Mouse (Mus musculus): ENCODE data around the gene Hoxb4. TPM values are rescaled to one million over a fixed set of nuclear protein-coding genes. Genes with fewer than 3 reads are reported as not detected.

Hoxb4 gene
- polyA plus RNA-seq, 1 experiment from 2014 or later = 0.77 TPM

GRCm38 (mm10) chr11:96323154-96323553, 5.1 kb downstream of the Hoxb4 start, which contains the start of gene Hoxb3:
Hoxb3 (plus strand) TSS chr11:96323326.
- Histone ChIP-seq H3K36me3 (ENCODE audit: control insufficient read depth, insufficient read depth, low read length) (no peaks in the 10 kb centered on the region), H3K27ac (ENCODE audit: low read depth, low read length) (no peak within 1 kb of the TSS; the same call in 1 of the 2 replicates), H3K4me1 (ENCODE audit: control insufficient read depth, insufficient read depth, low read length) (peaks cover 7% of the 10 kb centered on the region), H3K4me3 (ENCODE audit: low read depth, low read length) (no peak within 1 kb of the TSS), H3K4me2 (0 out of 2 replicates have a peak within 1 kb of the TSS, but pooled peaks have one; percentile 7), H3K9me3 (replicated peaks; ENCODE audit: control insufficient read depth, low read length) (no peaks in the 10 kb centered on the region), H3K27me3 (ENCODE audit: control insufficient read depth, insufficient read depth, low read length) (peaks cover 91% of the 10 kb centered on the region), H3K9ac (ENCODE audit: low read depth, low read length) (peak within 1 kb of the TSS; percentile 34; the same call in 1 of the 2 replicates)
- 21% methylated on average over 10 of the region's 10 CpGs for WGBS (ENCODE audit: insufficient replicate concordance)
- no peak for ATAC-seq (replicated peaks; ENCODE audit: insufficient number of reproducible peaks, low FRiP score, low TSS enrichment)

- Histone ChIP-seq H3K4me3 (ENCODE audit: low read depth, low read length) (no peak overlapping the region), H3K27ac (ENCODE audit: low read depth, low read length) (no peak overlapping the region), H3K4me2 (no peak overlapping the region; the same call in 1 of the 2 replicates), H3K4me1 (ENCODE audit: control insufficient read depth, insufficient read depth, low read length) (peaks cover 3% of the 10 kb centered on the region; the same call in 1 of the 2 replicates), H3K27me3 (ENCODE audit: control insufficient read depth, insufficient read depth, low read length) (peaks cover 91% of the 10 kb centered on the region), H3K9me3 (replicated peaks; ENCODE audit: control insufficient read depth, low read length) (no peaks in the 10 kb centered on the region), H3K9ac (ENCODE audit: low read depth, low read length) (no peak overlapping the region), H3K36me3 (ENCODE audit: control insufficient read depth, insufficient read depth, low read length) (no peaks in the 10 kb centered on the region)
- ATAC-seq (replicated peaks; ENCODE audit: insufficient number of reproducible peaks, low FRiP score, low TSS enrichment) = no peak
- 6% methylated on average over 5 of the region's 5 CpGs for WGBS (ENCODE audit: insufficient replicate concordance)
Observed at GRCm38 (mm10) chr11:96324125-96324524, 6.1 kb downstream of the Hoxb4 start.

GRCm38 (mm10) chr11:96324965-96325364, 6.9 kb downstream of the Hoxb4 start:
- H3K4me2 ChIP-seq = peak overlapping the region; percentile 14; the same call in 1 of the 2 replicates
- H3K4me1 ChIP-seq (ENCODE audit: control insufficient read depth, insufficient read depth, low read length) = peaks cover 3% of the 10 kb centered on the region; the same call in 1 of the 2 replicates
- no peak overlapping the region for H3K4me3 ChIP-seq (ENCODE audit: low read depth, low read length)

GRCm38 (mm10) chr11:96325747-96326212, 7.7 kb downstream of the Hoxb4 start:
- H3K9me3 ChIP-seq (replicated peaks; ENCODE audit: control insufficient read depth, low read length) = no peaks in the 10 kb centered on the region
- 0 out of 2 replicates have a peak overlapping the region, but pooled peaks have one; percentile 30 for H3K9ac ChIP-seq (ENCODE audit: low read depth, low read length)
- no peak for ATAC-seq (replicated peaks; ENCODE audit: insufficient number of reproducible peaks, low FRiP score, low TSS enrichment)
- peaks cover 92% of the 10 kb centered on the region for H3K27me3 ChIP-seq (ENCODE audit: control insufficient read depth, insufficient read depth, low read length)
- peaks cover 3% of the 10 kb centered on the region; the same call in 1 of the 2 replicates for H3K4me1 ChIP-seq (ENCODE audit: control insufficient read depth, insufficient read depth, low read length)
- H3K36me3 ChIP-seq (ENCODE audit: control insufficient read depth, insufficient read depth, low read length) = no peaks in the 10 kb centered on the region
- peak overlapping the region; percentile 42 for H3K4me2 ChIP-seq
- H3K27ac ChIP-seq (ENCODE audit: low read depth, low read length) = peak overlapping the region; percentile 18; the same call in 1 of the 2 replicates
- 6% methylated on average over 22 of the region's 22 CpGs for WGBS (ENCODE audit: insufficient replicate concordance)
- H3K4me3 ChIP-seq (ENCODE audit: low read depth, low read length) = peak overlapping the region; percentile 21

More at GRCm38 (mm10) chr11:96324965-96325364, 6.9 kb downstream of the Hoxb4 start:
- WGBS (ENCODE audit: insufficient replicate concordance) = 6% methylated on average over 8 of the region's 8 CpGs
- Histone ChIP-seq H3K27me3 (ENCODE audit: control insufficient read depth, insufficient read depth, low read length) (peaks cover 90% of the 10 kb centered on the region), H3K36me3 (ENCODE audit: control insufficient read depth, insufficient read depth, low read length) (no peaks in the 10 kb centered on the region), H3K9ac (ENCODE audit: low read depth, low read length) (no peak overlapping the region), H3K9me3 (replicated peaks; ENCODE audit: control insufficient read depth, low read length) (no peaks in the 10 kb centered on the region), H3K27ac (ENCODE audit: low read depth, low read length) (no peak overlapping the region)
- no peak for ATAC-seq (replicated peaks; ENCODE audit: insufficient number of reproducible peaks, low FRiP score, low TSS enrichment)

- WGBS (ENCODE audit: insufficient replicate concordance) = under 1% methylated on average over 12 of the region's 12 CpGs
- peaks cover 93% of the 10 kb centered on the region for H3K27me3 ChIP-seq (ENCODE audit: control insufficient read depth, insufficient read depth, low read length)
- peak overlapping the region; percentile 29; the same call in 1 of the 2 replicates for H3K4me2 ChIP-seq
- no peak for ATAC-seq (replicated peaks; ENCODE audit: insufficient number of reproducible peaks, low FRiP score, low TSS enrichment)
- H3K4me1 ChIP-seq (ENCODE audit: control insufficient read depth, insufficient read depth, low read length) = peaks cover 3% of the 10 kb centered on the region; the same call in 1 of the 2 replicates
- no peaks in the 10 kb centered on the region for H3K9me3 ChIP-seq (replicated peaks; ENCODE audit: control insufficient read depth, low read length)
- 0 out of 2 replicates have a peak overlapping the region, but pooled peaks have one; percentile 2 for H3K9ac ChIP-seq (ENCODE audit: low read depth, low read length)
- H3K36me3 ChIP-seq (ENCODE audit: control insufficient read depth, insufficient read depth, low read length) = no peaks in the 10 kb centered on the region
- no peak overlapping the region for H3K4me3 ChIP-seq (ENCODE audit: low read depth, low read length)
- peak overlapping the region; percentile 41; the same call in 1 of the 2 replicates for H3K27ac ChIP-seq (ENCODE audit: low read depth, low read length)
Observed at GRCm38 (mm10) chr11:96326705-96327104, 8.6 kb downstream of the Hoxb4 start.

GRCm38 (mm10) chr11:96327122-96327521, 9.1 kb downstream of the Hoxb4 start:
- Histone ChIP-seq H3K9me3 (replicated peaks; ENCODE audit: control insufficient read depth, low read length) (no peaks in the 10 kb centered on the region), H3K4me2 (0 out of 2 replicates have a peak overlapping the region, but pooled peaks have one; percentile 29), H3K4me3 (ENCODE audit: low read depth, low read length) (no peak overlapping the region), H3K27ac (ENCODE audit: low read depth, low read length) (no peak overlapping the region), H3K36me3 (ENCODE audit: control insufficient read depth, insufficient read depth, low read length) (no peaks in the 10 kb centered on the region), H3K4me1 (ENCODE audit: control insufficient read depth, insufficient read depth, low read length) (peaks cover 3% of the 10 kb centered on the region; the same call in 1 of the 2 replicates), H3K27me3 (ENCODE audit: control insufficient read depth, insufficient read depth, low read length) (peaks cover 93% of the 10 kb centered on the region), H3K9ac (ENCODE audit: low read depth, low read length) (no peak overlapping the region)
- ATAC-seq (replicated peaks; ENCODE audit: insufficient number of reproducible peaks, low FRiP score, low TSS enrichment) = no peak
- 6% methylated on average over 7 of the region's 7 CpGs for WGBS (ENCODE audit: insufficient replicate concordance)

GRCm38 (mm10) chr11:96327750-96328149, 9.7 kb downstream of the Hoxb4 start:
- H3K9ac ChIP-seq (ENCODE audit: low read depth, low read length) = peak overlapping the region; percentile 12; the same call in 1 of the 2 replicates
- peaks cover 3% of the 10 kb centered on the region; the same call in 1 of the 2 replicates for H3K4me1 ChIP-seq (ENCODE audit: control insufficient read depth, insufficient read depth, low read length)
- 5% methylated on average over 5 of the region's 5 CpGs for WGBS (ENCODE audit: insufficient replicate concordance)
- H3K4me3 ChIP-seq (ENCODE audit: low read depth, low read length) = no peak overlapping the region
- H3K9me3 ChIP-seq (replicated peaks; ENCODE audit: control insufficient read depth, low read length) = no peaks in the 10 kb centered on the region
- no peaks in the 10 kb centered on the region for H3K36me3 ChIP-seq (ENCODE audit: control insufficient read depth, insufficient read depth, low read length)
- peak overlapping the region; percentile 20; the same call in 1 of the 2 replicates for H3K4me2 ChIP-seq
- no peak overlapping the region for H3K27ac ChIP-seq (ENCODE audit: low read depth, low read length)
- H3K27me3 ChIP-seq (ENCODE audit: control insufficient read depth, insufficient read depth, low read length) = peaks cover 93% of the 10 kb centered on the region
- no peak for ATAC-seq (replicated peaks; ENCODE audit: insufficient number of reproducible peaks, low FRiP score, low TSS enrichment)

GRCm38 (mm10) chr11:96328605-96329004, 10.5 kb downstream of the Hoxb4 start:
- H3K4me3 ChIP-seq (ENCODE audit: low read depth, low read length) = no peak overlapping the region
- peaks cover 3% of the 10 kb centered on the region; the same call in 1 of the 2 replicates for H3K4me1 ChIP-seq (ENCODE audit: control insufficient read depth, insufficient read depth, low read length)
- WGBS (ENCODE audit: insufficient replicate concordance) = 6% methylated on average over 8 of the region's 8 CpGs
- no peak overlapping the region for H3K9ac ChIP-seq (ENCODE audit: low read depth, low read length)
- H3K27ac ChIP-seq (ENCODE audit: low read depth, low read length) = peak overlapping the region; percentile 41; the same call in 1 of the 2 replicates
- ATAC-seq (replicated peaks; ENCODE audit: insufficient number of reproducible peaks, low FRiP score, low TSS enrichment) = no peak
- no peaks in the 10 kb centered on the region for H3K9me3 ChIP-seq (replicated peaks; ENCODE audit: control insufficient read depth, low read length)
- no peak overlapping the region; the same call in 1 of the 2 replicates for H3K4me2 ChIP-seq
- peaks cover 95% of the 10 kb centered on the region for H3K27me3 ChIP-seq (ENCODE audit: control insufficient read depth, insufficient read depth, low read length)
- H3K36me3 ChIP-seq (ENCODE audit: control insufficient read depth, insufficient read depth, low read length) = no peaks in the 10 kb centered on the region
